Mouse (Mus musculus): ENCODE data around the gene Zfp472.

- TF ChIP-seq CTCF (IDR thresholded peaks at IDR 0.05; ENCODE audit: control insufficient read depth, insufficient read depth, low read length) (no peak), POLR2A (IDR thresholded peaks at IDR 0.05; ENCODE audit: borderline replicate concordance, control insufficient read depth, low read depth, low read length) (no peak)
These were observed 15.5 kb upstream of the Zfp472 start for GRCm38 (mm10) chr17:32950136-32950535.

Data from bone marrow, adult 2 months (tissue).